Mouse (Mus musculus) CH12.LX (cell line): ENCODE measurements around the gene Tox2.

Experiments
- CHD2 ChIP-seq: IDR thresholded peaks from 2 replicates; pipeline ENCODE4 v1.6.1; 2011; ENCODE audit warnings: low read length, improper control_type of control experiment
- CTCF ChIP-seq, 2 experiments: IDR thresholded peaks in 1 of 2; conservative IDR thresholded peaks in 1 of 2; 2 replicates each; pipeline ENCODE4 v1.5.1; 2011 to 2012; ENCODE audit warnings: low read depth in 2 of 2, low read length in 2 of 2, improper control_type of control experiment in 1 of 2, inconsistent platforms in 1 of 2, mild to moderate bottlenecking in 1 of 2, moderate library complexity in 1 of 2
- ZNF384 ChIP-seq: IDR thresholded peaks from 2 replicates; pipeline ENCODE4 v1.6.1; 2012; ENCODE audit warnings: low read depth, low read length, improper control_type of control experiment, inconsistent platforms

- TF ChIP-seq CTCF (conservative IDR thresholded peaks at IDR 0.05 in 1 of 2, IDR thresholded peaks at IDR 0.05 in 1 of 2; ENCODE audit: low read depth in 2 of 2, low read length in 2 of 2), result no peak
- no peak for TF ChIP-seq CHD2
- no peak for TF ChIP-seq ZNF384
These were observed 38.9 kb downstream of the Tox2 start for GRCm38 (mm10) chr2:163241867-163242266.
